Mouse (Mus musculus) ES-CJ7 (cell line): ENCODE results near the gene Hrh2.

ENCODE experiments used
- DNase-seq: peaks from one replicate; pipeline ENCODE4 v3.0.0; 2011; ENCODE audit warnings: low read depth, low spot score

Hrh2 gene

DNA sequence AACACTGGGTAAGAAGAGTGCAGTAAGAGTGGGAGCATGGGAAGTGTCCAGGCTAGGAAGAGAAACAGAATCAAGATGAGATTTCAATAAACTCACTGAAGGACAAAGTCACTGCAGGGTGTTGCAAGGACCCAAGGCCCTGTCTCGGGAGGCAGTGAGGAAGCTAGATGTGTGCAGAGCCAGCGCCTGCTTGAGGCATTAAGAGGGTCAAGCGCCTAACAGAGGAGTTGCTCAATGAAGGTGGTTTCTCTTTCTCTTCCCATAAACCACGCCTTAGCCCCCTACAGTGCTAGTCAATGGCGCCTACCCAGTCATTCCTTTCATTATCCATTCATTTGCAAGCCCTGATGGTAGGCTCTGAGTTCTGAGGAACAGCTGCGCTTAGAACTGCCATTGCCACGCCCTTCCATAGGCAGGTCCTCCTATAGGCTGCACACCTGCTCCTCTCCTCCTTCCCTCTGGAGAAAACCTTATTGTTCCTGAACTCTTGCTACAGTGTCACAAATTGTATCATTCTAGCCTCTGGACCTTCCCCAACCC is 23.9 kb downstream of the Hrh2 start:
- peak; percentile 99 for DNase-seq

DNA sequence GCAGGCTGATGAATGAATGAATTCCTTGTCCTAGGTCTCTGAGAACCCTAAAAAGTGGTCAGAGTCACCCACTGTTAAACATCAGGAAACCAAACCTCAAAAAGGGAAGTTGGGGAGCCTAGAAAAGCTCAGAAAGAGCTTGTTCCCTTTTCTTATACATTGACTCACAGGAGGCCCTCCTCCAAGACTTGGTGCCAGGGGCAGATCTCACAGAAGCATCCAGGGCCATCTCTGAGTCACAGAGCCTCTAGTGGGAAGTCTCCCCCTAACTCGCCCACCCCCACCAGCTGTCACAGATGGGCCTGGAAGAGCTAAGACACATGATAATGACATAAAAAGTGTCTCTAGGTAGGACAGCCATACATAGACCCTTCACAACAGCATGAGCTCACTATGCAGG is 26.4 kb downstream of the Hrh2 start:
- no peak for DNase-seq

DNA sequence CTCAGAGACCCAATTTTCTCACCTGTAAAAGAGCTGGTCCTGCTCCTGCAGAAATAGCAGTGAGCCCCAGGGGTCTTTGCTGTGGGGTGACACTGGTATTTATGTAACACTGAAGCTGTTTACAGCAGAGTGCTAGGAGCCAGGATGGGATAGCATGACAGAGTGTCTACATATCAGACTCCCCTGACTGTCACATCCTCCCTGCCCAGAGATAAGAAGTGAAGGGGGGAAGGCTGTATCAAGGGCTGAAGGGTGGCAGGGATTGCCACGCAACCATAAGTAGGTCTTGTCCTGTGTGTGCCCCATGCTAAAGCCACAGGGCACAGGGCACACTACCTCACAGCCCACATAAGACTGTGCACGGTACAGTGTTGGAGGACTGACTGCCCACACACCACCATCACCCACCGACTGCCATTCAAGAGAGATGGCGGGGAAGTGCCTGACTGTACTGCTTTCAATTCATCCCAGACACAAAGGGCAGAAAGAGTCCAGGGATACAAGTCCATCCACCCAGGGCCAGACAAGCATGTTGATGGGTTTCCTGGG is 29.8 kb downstream of the Hrh2 start:
- DNase-seq, result no peak

DNA sequence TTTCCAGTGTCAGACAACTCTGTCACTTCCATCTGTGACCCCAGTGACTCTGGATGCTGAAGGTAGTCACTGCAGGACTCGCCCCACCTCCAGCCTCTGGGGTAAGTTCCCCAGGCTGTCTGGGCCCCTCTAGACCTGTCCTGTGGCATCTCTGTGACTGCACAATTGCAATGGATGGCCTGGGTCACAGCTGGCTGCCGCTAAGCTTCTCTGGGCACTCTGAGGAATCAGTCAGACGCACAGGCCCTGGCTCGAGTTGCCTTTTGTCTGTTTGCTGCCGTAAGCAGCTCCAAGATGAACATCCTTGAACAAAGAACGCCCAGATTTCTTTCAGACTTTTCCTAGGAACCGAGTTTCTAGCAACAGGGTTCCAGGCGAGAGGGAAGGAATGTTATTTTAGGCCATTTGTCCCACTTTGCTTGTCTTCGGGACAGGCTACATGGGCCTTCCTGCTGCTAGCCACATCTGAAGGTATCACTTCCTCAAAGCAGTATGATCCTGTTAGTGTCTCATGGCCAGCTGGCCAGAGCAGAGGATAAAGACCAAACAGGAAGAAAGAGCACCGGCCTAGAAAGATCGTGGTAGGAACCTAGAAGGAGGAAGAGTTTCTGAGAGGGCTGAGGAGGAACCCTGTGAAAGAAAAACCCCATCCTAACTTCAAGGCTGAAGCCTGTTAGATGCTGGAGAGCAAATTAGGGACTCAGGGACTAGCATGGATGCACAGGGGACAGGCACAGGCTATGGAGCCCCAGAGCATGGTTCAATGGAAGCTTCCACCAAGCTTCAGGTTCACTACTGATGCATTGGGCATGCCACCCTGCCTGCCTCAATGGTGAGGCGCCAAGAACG is 31.2 kb downstream of the Hrh2 start:
- no peak for DNase-seq

DNA sequence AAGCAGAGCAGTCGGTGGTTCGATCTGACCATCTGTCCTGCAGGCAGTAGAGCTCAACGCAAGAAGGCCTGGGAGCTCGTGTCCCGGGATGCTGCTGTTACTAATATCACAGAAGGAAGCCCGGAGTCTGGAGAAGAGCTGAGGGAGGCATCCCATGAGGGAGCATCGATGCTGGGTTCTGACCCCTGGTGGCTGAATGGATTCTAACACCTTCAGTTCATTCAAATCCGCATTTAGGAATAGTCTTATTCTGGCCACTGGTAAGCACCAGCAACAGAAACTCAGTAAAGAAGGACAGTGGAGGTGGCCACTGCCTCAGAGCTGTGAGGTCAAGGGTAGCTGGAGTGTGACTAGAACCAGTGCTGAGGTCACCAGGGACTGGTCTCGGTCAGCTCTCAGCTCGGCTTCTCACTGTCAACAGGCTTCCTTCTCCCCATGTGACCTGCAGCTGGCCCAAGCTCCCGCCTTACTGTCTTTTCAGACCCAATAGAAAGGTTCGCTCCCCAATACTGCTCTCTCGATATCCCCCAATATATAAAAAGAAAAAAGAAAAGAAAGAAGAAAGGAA is 36.1 kb downstream of the Hrh2 start:
- peak; percentile 77 for DNase-seq

DNA sequence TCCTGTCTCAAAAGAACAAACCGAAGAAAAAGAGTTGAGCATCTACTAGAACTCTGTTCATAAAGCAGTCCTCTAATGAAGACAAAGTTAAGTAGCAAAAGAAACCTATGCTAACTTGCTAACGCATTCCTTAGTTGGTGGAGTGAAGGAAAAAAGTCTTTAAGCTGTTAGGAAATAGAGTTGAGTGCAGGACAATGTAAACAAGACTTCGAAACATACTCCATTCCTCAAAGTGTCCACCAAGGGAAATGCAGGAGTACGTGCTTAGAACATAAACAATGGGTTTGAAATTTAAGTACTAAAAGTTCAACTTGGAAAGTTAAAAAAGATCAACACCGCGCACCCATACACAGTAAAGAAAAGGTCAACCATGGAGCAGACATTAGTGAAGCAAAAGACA is 38.2 kb downstream of the Hrh2 start:
- DNase-seq, result no peak

DNA sequence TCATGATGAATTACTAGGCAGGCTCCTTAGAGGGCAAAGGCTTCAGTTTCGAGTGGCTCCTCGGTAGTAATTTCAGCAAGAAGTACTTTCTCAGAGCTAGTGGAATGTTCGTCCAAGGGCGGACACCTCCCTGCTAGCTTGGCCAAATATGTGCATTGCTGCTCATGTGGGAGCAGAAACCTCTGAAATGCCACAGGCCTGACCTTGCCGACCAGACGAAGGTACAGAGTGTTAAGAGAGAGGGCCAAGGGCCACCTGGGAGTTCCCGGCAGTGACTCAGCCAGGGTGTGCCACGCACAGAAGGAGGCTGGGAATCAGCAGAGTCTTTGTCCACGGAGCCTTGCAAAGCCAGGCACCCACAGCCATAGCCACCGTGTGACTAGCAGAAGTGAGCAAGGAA is 39.9 kb downstream of the Hrh2 start:
- no peak for DNase-seq

DNA sequence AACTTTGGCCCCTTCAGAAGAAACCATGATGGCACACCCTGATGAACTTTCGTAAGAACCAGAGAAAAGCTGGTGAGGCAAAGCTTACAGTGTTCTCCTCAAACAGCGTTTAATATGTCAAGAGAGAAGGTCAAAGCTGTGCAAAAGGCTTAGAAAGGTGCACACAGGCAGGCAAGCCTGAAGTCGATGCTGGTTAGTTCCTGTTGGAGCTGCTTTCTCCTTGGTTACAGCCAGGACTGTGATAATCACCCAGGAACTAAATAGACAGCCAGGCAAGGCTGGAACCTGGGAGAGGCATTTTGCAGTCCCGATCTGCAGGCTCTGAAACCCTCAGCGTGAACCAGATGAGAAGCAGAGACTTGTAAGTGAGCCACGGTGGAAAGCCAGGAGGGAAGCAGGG is 45.6 kb downstream of the Hrh2 start:
- no peak for DNase-seq

DNA sequence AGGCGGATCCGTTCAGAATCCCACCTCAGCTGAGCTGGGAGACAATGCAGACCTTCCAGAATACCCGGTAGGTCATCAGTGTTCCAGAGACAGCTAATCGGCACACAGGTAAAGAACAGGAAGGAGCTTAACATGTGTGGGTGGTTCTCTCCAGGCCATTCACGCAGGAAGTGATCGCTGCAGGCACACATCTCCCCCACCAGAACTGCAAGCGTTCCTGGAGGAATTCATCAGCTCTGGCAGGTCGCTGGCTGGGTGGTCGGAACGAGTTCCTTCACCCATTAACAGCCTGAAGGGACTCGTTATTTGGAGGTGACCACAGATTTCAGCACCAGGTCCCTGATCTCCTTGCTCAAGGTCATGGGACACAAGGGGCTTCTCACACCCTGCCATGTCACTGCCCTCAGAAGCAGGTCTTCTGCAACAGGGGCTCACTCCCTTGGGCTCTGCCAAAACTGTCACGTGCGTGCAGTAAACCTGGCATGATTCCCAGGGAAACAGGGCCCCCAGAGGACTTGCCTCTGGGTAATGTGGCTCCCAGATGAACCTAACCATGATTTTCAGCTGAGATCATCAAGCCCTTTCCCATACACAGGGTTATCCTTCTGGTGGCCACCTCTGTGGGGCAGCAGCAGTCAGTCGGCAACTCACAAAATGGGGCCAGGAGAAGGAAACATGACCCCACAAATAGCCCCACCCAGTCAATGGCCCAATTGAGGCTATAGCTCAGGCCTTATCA is 46.8 kb downstream of the Hrh2 start:
- no peak for DNase-seq

DNA sequence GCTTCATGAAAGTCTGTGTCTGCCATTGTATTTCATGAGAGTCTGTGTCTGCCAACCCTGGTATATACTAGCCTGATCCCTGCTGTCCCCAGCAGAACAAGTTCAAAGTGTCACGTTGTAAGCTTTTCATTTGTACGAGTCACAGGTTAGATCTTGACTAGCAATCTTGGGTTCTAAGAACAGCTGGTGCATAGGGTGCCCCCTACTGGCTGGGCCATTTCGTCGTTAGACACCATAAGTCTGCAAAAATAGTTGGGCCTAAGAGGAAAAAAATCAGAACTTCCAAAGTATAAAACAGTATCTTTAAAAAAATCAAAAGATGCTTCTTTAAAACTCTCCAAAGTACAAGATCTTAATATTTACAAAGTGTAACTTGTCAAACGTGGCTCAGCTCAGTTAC is 50.5 kb downstream of the Hrh2 start:
- peak; percentile 58 for DNase-seq

DNA sequence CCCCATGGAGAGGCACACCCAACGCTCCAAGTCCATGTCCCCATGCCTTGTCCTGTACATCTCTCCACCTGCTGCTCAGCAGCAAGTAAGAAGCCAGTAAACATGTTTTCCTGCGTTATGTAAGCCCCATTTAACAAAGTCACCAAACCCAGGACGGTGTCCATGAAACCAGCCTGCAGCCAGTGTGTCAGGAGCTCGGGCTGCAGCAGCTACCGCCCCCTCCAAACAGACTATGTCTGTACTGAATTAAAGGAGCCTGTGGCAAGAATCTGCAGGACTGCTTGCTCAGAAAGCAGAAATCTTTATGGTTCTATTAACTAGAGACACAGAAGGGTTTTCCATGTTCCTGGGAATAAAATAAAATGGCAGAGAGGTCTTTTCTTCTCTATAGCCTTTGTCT is 53.3 kb downstream of the Hrh2 start:
- DNase-seq, result no peak

DNA sequence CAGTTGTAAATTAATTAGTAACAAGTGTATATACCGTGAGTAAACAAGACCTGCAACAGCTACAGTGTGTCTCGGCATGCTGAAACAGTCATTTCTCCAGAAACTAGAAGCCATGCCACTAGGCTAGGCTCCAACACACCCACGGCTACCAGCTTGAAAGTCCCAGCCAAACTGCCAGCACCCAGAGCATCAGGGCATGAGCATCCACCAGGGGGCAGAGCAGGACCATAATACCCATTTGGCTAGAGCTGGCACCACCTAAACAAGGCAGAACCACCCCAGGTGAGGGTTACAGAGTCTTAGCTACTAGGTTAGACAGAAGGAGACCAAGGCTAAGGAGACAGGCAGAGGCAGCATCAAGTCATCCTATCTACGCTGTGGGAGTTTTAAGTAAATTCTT is 55.6 kb downstream of the Hrh2 start:
- peak; percentile 80 for DNase-seq

DNA sequence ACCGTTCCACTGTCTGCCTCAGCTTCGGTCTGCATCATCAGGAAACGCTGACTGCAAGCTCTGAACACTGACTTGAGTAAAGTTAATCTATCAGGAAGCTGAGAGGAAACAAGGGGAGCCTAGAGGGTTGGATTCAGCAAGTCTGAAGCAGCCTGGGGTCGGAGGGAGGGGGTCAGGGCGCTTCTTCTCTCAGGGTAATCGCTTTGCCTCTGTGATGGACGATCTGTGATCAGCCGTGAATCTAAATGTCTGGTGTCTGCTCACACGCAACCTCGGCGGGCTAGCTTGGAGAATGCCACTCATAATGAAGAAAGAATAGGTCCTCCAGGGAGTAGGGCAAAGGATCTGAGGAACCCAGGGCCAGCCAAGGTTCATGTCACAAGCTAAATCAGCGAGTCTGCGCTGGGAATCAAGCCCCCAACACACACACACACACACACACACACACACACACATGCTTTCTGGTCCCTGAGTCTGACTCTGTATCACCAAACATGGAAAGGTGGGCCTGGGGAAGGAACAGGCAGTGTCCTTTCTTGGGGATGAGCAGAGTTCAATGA is 56.6 kb downstream of the Hrh2 start:
- no peak for DNase-seq

DNA sequence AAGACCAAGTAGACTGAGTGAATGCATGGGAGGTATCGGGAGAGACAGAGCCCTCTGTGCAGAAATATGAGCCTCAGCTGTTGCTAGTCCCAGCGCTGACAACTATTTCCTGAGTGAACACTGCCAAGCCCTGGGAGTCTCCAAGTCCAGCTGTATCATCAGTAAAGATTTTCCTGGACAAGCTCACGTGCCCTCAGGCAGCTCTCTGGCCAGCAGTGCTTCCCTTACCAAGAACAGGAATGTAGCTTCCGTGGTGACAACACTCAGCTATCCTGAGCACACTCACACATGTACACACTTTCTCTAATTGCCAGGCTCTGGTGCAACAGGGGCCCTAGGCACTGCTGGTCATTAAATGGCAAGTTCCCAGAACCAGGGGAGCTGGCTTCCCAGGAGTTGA is 57.1 kb downstream of the Hrh2 start:
- DNase-seq, result no peak

DNA sequence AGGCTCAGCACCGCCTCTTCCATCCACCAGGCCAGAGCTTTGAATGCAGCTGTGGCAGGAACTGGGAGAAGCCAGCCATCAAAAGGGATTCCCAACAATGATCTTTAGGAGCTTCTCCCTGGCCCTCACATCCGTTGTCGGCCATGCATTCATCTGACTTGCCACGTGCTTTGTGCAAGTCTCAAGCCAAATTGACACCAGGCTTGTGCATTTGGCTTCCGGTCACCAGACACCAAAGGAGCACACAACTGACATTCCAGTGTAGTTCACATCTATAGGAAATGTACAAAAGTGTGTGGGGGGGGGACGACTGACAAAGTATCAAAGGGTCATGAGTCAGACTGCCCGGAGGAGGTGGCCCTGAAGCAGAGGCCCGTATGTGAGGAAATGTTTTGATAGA is 58.4 kb downstream of the Hrh2 start:
- DNase-seq, result no peak

DNA sequence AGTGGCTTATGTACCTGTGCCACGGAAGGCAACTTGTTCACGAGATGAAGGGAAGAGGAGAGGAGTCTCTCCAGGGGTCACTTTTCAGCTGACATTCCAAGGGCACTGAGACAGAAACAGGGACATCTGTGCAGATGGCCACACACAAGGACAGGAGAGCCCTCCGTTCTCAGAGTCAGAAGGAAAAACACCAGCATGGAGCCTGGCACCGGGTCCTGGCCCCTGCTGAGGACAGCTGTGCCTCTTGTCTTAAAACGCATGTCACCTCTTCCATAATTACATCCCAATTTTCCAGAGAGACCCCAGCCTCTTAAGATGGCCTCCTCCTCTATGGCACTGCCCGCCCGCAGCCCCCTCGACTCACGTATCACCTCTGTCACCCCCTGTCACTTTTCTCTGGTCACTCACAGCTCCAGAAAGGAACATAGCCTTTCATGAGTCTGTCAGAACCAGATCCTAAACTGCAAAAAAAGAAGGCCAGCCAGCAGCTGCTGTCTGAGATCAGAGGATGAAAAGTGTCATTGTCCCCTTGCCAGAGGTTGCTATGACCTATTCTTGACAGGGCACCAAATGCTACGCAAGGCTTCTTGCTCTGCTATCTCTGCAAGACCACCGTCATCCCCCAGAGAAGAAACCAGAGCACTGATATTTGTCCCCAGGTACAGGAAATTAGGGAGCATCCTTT is 59.8 kb downstream of the Hrh2 start:
- no peak for DNase-seq

DNA sequence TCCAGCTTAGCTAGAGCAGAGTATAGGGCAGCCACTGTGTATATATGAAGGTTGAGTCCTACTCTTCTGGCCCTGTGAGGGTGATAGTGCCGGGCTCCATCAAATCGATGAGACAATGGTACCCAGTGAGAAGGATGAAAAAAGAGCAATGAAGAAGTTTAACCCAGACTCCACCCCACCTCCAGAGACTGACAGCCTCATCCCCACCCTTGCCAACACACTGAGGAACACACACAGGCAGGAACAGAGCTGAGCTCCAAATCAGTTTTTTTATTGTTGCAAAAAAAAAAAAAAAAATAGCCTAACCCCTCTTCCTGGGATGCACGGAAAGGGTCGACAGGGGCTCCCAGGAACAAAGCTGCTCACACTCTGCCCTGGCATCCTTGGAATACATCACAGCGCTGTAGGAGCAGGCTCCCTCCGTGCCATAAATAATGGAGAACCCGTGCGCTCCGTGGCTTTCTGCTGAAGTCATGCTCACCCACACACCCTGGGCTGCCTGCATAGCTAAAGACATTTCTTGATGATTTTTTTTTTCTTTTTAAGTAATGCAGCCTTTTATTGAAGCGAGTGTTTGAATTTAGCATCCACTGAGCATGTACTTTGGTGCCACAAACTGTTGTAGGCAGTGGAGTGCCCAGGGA is 65.8 kb downstream of the Hrh2 start:
- no peak for DNase-seq

DNA sequence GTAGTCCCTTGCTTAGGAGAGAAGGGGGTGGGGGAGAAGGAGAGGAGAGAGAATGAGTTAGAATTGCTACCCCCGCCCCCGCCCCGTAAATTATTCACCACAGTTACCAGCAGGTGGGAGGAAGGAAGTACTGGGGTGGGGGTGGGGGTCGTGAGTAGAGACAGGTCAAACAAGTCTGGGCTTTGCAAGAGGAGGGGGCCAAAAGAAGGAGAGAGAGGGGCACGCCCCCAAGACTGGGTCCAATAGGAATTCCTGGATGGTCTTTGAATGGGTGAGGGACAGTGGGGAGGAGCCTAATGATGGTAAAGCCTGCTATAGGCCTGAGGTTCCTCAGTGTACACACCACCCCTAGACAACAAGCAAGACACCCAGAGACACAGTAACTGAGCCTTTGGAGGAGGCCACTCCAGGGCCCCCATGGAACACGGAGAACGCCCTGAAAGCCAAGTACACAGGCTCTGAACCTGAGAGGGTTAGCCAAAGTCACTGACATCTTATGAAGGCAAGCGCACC is 66.4 kb downstream of the Hrh2 start:
- peak; percentile 69 for DNase-seq

DNA sequence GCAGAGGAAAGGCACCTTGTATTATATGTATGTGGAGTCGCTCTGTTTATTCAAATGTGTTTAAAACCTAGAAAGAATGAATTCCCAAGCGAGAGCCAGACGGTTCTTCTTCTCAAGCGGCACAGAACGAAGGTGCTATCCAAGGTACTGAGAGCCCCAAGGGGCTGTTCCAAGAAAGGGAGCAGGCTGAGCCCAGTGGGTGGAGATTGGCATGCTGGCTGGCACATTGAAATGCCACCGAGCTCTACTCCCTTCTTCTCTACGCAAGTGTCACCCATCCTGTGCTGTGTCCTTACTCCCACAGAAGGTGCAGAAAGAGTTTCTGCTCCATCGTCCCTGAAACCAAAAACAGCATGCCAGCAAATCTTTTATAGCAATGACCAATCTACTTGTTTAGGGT is 68.4 kb downstream of the Hrh2 start:
- DNase-seq, result peak; percentile 20

DNA sequence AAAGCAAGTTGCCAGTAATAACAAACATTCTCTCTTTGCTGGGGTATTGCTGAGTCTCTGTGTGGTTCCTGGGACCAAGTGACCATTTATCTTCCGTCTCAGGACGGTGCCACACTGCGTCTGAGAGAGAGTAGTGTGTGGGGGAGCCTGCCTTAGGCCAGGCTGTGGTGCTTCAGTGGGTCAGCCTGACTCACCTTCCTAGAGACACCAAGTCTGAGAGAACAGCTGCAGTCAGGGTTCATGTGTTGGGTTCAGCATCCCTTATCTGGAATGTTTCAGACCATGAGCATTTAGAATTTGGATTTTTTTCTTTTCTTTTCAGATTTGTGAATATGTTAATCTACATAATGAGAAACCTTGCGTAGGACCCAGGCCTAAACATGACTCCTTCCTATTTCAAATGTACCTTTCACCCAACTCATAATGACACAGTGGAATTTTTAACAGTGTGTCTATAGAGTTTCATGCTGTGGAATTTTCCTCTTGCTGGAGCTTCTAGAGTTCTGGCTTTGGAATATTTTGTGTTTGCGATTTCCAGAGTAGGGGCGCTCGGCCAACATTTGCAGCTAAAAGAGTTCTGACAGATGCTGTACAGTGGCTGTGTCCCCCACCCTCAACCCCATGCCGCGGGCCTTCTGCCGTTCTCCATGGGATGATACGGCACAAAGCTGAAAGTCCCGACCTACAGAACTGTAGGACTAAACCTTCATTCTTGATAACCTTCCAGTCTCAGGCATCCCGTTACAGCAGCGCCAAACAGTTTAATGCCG is 71.0 kb downstream of the Hrh2 start:
- DNase-seq, result no peak
